Mouse (Mus musculus): ENCODE data around the gene Ptbp2.

The Ptbp2 gene

DNA sequence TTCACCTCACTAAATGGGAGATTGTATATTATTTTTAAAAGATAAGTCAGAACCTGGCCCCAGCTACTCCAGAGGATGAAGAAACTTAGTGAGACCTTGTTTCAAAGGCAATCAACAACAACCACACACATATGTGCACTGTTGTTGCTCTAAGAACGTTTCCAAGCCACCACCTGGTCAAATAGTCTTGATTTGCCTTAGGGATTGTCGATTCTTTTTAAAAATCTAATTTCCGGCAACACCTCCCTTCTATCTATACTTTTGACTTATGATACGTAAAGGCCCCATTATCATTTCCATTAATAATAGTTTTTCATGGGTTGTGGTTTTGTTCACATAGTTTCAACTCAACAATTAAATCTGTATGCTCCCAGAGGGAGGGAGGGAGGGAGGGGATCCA is at the start of gene Ptbp2:
Gene Ptbp2, minus strand, starts transcription at position 101 of the 400 bp plus-strand sequence.
- no peak for DNase-seq (ENCODE audit: low spot score)

DNA sequence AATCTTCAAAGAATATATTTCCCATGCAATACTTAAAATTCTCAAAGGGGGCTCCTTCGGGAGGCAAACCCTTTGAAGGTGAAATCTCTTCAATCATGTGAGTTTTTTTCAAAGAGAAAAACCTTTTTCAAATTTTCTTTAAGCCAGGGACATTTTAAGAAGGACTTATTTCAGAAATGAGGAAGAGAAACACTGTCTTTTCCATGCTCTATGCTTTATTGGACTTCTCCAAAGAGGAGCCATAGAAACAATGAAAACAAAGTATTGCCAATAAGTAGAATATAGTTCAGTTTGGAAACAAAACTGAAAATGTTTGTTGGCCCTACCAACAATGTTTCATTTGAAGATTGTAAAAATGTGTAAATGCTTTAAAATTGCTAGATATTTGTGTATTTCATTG is 30.4 kb upstream of the Ptbp2 start:
- no peak for DNase-seq (ENCODE audit: low spot score)

DNA sequence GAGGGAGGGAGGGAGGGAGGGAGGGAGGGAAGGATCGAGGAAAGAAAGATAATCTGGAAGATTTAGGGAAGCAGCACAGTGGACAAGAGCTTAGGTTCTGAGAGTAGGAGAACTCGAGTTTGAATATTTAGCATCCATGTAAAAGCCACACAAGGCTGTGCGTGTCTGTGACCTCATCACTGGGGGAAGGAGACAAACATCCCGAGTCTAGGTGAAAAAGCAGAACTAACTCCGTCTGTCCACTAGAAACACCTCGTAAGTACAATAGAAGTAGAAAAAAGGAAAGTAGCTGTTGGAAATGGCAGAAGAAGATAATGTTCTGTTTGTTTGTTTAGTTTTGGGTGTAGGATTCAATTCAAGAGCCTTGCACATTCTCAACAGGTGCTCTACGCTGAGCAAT is 21.9 kb upstream of the Ptbp2 start:
- no peak for DNase-seq (ENCODE audit: low spot score)

DNA sequence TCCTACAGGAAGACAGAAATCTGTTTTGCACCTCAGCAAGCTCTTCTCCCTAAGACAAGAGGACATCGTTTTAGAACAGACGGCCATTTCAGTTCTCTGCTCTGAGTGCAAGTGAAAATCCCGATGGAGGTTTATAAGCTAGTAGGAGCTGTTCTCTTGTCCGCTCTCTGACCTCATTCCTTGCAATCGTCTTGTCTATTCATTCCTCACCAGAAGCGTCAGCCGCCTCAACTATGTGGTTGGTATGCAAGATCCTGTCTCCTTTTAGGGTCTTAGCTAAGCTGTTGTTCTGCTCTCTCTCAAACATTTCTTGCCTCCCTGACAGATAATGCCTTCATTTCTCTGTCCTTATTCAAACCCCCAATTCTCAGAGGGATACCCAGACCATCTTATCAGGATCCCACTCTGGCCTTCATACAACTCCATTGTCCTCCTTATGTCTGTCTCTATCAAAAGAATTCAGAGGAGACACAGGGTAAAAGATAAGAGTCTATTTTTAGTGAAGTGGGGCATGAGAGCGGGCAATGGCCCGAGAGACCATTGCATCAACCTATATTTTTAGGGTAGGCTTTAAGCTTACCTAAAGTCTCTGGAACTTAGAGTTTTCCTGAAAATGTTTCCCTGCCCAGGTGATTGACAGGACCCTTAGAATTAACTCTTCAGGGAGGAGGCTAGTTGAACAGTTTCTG is 10.6 kb upstream of the Ptbp2 start:
- peak; percentile 4 for DNase-seq (ENCODE audit: low spot score)

- DNase-seq (ENCODE audit: low spot score): peak; percentile 84
Measured at GRCm38 (mm10) chr3:119782946-119783701, 1.1 kb downstream of the Ptbp2 start.

- peak; percentile 62 for DNase-seq (ENCODE audit: low spot score)
Measured at GRCm38 (mm10) chr3:119782022-119782945, 2.0 kb downstream of the Ptbp2 start.

- DNase-seq (ENCODE audit: low spot score): no peak
Measured at GRCm38 (mm10) chr3:119780876-119781275, 3.4 kb downstream of the Ptbp2 start.

- DNase-seq (ENCODE audit: low spot score): no peak
Measured at GRCm38 (mm10) chr3:119779261-119779660, 5.0 kb downstream of the Ptbp2 start.

DNA sequence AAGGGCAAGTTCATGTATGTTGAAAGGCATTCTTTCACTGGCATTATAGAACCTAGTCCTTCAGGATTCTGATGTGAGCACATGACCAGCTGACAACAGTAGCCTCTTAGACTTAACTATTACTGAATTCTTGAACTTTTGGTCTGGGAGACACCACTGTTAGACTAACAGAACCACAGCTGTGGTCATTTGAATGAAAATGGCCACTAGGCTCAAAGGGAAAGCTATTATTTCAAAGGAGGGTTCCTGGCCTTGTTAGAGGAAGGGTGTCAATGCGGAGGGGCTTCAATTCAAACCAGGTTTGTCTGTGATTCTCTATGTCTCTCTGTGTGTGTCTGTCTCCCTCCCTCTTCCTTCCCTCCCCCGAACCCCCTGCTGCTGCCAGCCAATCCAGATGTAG is 5.8 kb downstream of the Ptbp2 start:
- no peak for DNase-seq (ENCODE audit: low spot score)

GRCm38 (mm10) chr3:119776129-119776528 is 8.1 kb downstream of the Ptbp2 start:
- DNase-seq (ENCODE audit: low spot score): peak; percentile 33

DNA sequence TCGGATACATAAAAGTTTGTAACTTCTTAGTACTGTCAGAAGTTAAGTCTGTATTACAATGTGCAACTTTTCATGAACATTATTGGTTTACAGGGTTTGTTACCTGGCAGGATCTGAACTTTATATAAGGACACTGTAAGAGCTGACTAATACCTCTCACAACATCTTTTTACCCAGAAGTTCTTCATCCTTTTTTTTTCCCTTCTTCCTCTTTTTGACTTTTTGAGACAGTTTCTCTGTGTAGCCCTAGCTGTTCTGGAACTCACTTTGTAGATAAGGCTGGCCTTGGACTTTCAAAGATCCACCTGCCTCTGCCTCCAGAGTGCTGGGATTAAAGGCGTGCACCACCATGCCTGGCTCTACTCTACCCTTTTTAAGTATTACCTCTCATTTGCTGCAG is 11.5 kb downstream of the Ptbp2 start:
- DNase-seq (ENCODE audit: low spot score): no peak

GRCm38 (mm10) chr3:119763772-119764171 is 20.5 kb downstream of the Ptbp2 start:
- DNase-seq (ENCODE audit: low spot score): no peak

- no peak for DNase-seq (ENCODE audit: low spot score)
Measured at GRCm38 (mm10) chr3:119761732-119762131, 22.5 kb downstream of the Ptbp2 start.

- no peak for DNase-seq (ENCODE audit: low spot score)
Measured at GRCm38 (mm10) chr3:119753791-119754190, 30.5 kb downstream of the Ptbp2 start.

- no peak for DNase-seq (ENCODE audit: low spot score)
Measured at GRCm38 (mm10) chr3:119749551-119750249, 34.6 kb downstream of the Ptbp2 start.

- no peak for DNase-seq (ENCODE audit: low spot score)
Measured at GRCm38 (mm10) chr3:119749140-119749539, 35.1 kb downstream of the Ptbp2 start.

- no peak for DNase-seq (ENCODE audit: low spot score)
Measured at GRCm38 (mm10) chr3:119746656-119747055, 37.6 kb downstream of the Ptbp2 start.

DNA sequence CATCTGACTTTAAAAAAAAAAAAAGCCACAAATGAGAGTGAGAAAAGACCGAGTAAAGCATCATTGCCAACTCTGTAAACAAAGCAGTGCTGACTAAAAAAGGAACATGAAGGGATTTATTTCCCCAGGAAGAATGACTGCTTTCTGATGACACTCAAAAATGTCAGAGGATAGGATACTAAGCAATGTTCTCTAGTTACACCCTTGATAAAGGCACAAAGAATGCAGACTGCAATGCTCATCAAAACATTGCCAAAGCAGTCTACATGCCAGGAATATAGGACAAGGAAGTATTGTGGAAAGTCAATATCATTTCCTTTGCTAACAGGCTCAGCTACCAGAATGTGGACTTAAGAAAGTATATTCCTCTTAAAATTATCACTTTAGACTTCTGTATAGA is 38.5 kb downstream of the Ptbp2 start:
- no peak for DNase-seq (ENCODE audit: low spot score)

DNA sequence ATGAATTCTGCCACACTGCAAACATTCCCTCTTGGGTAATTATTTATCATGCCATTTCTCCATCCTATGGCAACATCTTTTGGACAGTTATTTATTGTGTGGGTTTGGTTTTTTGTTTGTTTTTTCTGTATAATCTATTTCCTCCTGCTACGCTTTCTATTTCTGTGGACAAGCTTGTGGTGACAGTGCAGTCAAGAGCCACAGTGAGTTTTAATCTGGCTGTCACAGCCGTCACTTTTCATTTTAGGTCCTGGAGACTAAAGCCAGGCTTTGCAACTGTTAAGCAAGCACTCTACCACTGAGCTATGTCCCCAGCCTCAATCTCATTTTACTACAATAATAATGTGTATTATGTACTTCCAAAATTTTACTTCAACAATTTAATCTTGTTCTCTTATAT is 54.4 kb downstream of the Ptbp2 start:
- no peak for DNase-seq (ENCODE audit: low spot score)

DNA sequence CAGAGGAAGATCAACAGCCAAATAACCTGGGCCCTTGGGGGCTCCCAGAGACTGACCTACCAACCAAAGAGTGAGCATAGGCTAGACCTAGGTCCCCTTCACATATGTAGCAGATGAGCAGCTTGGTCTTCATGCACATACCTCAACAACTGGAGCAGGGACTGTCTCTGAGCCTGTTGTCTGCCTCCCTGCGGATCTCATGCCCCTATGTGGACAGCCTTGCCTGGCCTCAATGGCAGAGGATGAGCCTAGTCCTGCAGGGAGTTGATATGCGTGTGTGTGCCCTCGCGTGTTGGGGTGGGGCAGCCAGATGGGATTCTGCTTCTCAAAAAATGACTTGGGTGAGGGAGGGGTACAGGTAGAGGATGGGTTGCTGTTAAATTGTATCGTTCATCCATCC is 72.2 kb downstream of the Ptbp2 start:
- no peak for DNase-seq (ENCODE audit: low spot score)

GRCm38 (mm10) chr3:119711503-119711902 is 72.8 kb downstream of the Ptbp2 start:
- no peak for DNase-seq (ENCODE audit: low spot score)

DNA sequence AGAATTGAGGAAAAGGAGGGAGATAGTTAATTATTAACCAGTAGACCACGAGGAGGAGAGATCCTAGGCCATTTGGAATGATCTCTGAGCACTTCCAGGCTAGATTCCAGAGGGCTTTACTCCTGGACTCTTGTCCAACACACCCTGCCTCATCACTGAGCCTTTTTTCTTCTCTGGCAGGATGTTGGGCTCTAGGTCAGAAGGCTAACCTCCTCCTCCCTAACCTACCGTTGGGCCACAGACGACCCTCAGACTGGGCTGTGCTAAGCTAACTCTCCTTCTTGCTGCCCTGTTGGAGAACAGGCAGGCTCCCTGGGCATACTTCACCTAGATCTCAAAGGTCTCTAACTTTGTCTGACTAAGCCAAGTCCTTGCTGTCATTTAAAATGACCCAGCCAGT is 82.8 kb downstream of the Ptbp2 start:
- peak; percentile 50 for DNase-seq (ENCODE audit: low spot score)
